Mouse (Mus musculus): ENCODE measurements around the gene Skap2.

Gene Skap2

GRCm38 (mm10) chr6:52004995-52005394 lies 7.4 kb downstream of the Skap2 start:
- DNase-seq = no peak

GRCm38 (mm10) chr6:52002676-52003075 lies 9.7 kb downstream of the Skap2 start:
- DNase-seq = no peak

GRCm38 (mm10) chr6:51999157-51999478 lies 13.2 kb downstream of the Skap2 start:
- DNase-seq = no peak

- DNase-seq = no peak
Observed at GRCm38 (mm10) chr6:51998409-51999156, 13.8 kb downstream of the Skap2 start.

GRCm38 (mm10) chr6:51987999-51988398 lies 24.4 kb downstream of the Skap2 start:
- no peak for DNase-seq

- no peak for DNase-seq
Observed at GRCm38 (mm10) chr6:51977638-51978037, 34.7 kb downstream of the Skap2 start.

GRCm38 (mm10) chr6:51975751-51976150 lies 36.6 kb downstream of the Skap2 start:
- DNase-seq = no peak

- no peak for DNase-seq
Observed at GRCm38 (mm10) chr6:51958992-51959391, 53.4 kb downstream of the Skap2 start.

- no peak for DNase-seq
Observed at GRCm38 (mm10) chr6:51956048-51956792, 56.1 kb downstream of the Skap2 start.

GRCm38 (mm10) chr6:51947661-51948060 lies 64.7 kb downstream of the Skap2 start:
- DNase-seq = no peak

GRCm38 (mm10) chr6:51944916-51945315 lies 67.4 kb downstream of the Skap2 start:
- no peak for DNase-seq

GRCm38 (mm10) chr6:51933998-51934397 lies 78.4 kb downstream of the Skap2 start:
- DNase-seq = no peak

GRCm38 (mm10) chr6:51933034-51933611 lies 79.2 kb downstream of the Skap2 start:
- DNase-seq = no peak

- no peak for DNase-seq
Observed at GRCm38 (mm10) chr6:51927101-51927500, 85.2 kb downstream of the Skap2 start.

- DNase-seq = no peak
Observed at GRCm38 (mm10) chr6:51921831-51922230, 90.5 kb downstream of the Skap2 start.

- DNase-seq = no peak
Observed at GRCm38 (mm10) chr6:51908495-51908894, 103.9 kb downstream of the Skap2 start.

- DNase-seq = no peak
Observed at GRCm38 (mm10) chr6:51905659-51906058, 106.7 kb downstream of the Skap2 start.

- no peak for DNase-seq
Observed at GRCm38 (mm10) chr6:51901544-51901943, 110.8 kb downstream of the Skap2 start.

GRCm38 (mm10) chr6:51898318-51898994 lies 113.9 kb downstream of the Skap2 start:
- DNase-seq = no peak

- DNase-seq = no peak
Observed at GRCm38 (mm10) chr6:51895753-51896152, 116.6 kb downstream of the Skap2 start.

GRCm38 (mm10) chr6:51894717-51895116 lies 117.6 kb downstream of the Skap2 start:
- no peak for DNase-seq

GRCm38 (mm10) chr6:51890356-51890755 lies 122.0 kb downstream of the Skap2 start:
- no peak for DNase-seq

- no peak for DNase-seq
Observed at GRCm38 (mm10) chr6:51889824-51890223, 122.5 kb downstream of the Skap2 start.

All from cerebellum, adult 9-10 months (tissue).